Mouse (Mus musculus): Measurements from ENCODE around the gene Sprtn. TPM values are rescaled to one million over a fixed set of nuclear protein-coding genes. Genes with fewer than 3 reads are reported as not detected.

Gene Sprtn
- total RNA-seq, 2 experiments from 2014 or later = 6.7 to 7.5 TPM

DNA sequence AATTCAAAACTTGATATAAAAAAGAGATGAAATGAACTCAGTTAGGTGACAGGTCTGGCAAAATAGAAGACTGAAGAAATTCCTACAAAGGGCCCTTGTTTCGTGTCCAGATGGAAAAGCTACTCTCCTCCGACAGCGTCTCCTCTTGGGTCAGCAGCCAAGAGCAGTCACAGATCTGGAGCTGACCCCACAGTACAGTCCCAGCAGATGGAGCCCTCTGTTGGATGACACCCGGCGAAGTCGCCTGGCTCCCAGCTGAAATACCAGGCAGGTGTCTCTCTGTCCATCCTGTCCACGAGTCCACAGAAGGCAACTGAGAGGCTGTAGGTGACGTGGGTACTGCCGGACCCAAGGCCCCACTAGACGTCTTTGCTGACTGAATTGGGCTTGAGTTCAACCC, 12.7 kb downstream of the Sprtn start:
- Histone ChIP-seq H3K4me3 (no peak overlapping the region), H3K27ac (peak overlapping the region; percentile 24)
- peak; percentile 73 for DNase-seq
- intact Hi-C loops (cut with DNase I) = loop anchor here (5.0 kb wide), 1 partner anchor 37 kb away; the partner anchor contains the start of gene Egln1
- peak; percentile 58 for TF ChIP-seq CTCF (IDR thresholded peaks at IDR 0.05)

DNA sequence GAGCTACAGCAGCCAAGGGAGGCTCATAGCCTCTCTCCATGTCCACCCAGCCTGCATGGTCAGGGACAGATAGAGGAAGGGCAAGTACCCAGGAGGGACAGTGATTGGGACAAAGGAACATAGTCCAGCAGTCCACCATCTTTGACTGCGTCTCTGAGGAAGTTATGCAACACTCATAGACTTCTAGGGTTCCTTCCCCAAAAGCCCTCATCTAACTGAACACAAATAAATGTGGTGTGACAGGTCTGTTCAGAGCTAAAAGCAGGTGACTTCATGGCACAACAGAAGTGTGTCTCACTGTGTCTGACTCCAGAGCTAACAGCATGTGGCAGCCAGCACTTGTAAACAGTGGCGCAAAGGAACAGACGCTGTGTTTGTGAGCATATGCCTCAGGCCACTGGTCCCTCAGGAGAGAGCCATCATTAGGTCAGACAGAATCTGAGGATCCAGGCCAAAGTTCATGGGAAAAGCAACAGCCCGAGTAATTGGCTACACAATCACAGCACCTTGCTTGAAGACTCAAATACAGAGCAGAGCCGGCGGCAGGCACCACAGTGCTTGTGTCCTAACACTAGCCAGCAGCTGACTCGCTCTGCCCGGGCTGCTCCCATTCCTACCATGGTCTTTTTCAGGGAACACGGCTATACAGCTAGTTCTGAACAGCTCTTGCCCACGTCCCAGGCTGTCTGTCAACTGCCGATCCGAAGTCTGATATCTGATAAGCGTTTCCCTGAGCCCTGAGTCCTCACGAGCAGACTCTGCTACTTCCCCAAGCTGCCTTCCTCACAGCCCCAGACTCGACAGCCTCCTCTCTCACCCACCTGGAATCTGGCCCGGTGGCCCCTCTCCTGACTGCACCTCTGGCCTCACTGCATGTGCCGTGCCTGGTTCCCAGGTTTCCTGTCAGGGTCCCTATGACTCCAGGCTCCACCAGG, 14.5 kb downstream of the Sprtn start:
- no peak for DNase-seq
- Histone ChIP-seq H3K27ac (no peak overlapping the region), H3K4me3 (no peak overlapping the region)
- intact Hi-C loops (cut with DNase I) = loop anchor here (5.0 kb wide), 1 partner anchor 35 kb away; the partner anchor contains the start of gene Egln1
- TF ChIP-seq CTCF (IDR thresholded peaks at IDR 0.05) = no peak

DNA sequence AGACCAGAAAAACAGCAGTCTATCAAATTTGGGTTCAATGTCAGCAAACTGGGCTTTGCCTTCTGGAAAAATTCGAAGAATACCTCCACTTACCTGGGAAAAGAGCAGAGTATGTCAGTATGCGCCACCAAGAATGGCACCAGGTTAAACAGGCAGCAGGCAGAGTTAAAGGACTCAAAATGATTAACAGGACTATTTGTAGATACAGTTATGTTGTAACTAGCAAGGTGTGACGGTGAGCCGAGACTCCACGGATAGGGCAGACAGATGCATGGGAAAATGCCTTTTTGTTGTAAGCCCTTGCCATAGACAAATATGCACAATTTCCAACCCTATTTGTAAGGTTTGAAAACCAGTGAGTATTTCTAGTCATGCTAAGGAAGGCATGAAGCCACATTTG, 16.4 kb downstream of the Sprtn start:
- no peak for TF ChIP-seq CTCF (IDR thresholded peaks at IDR 0.05)
- no peak overlapping the region for H3K27ac ChIP-seq
- no peak overlapping the region for H3K4me3 ChIP-seq
- no peak for DNase-seq
- intact Hi-C loops (cut with DNase I) = loop anchor here (5.0 kb wide), 1 partner anchor 33 kb away; the partner anchor contains the start of gene Egln1

DNA sequence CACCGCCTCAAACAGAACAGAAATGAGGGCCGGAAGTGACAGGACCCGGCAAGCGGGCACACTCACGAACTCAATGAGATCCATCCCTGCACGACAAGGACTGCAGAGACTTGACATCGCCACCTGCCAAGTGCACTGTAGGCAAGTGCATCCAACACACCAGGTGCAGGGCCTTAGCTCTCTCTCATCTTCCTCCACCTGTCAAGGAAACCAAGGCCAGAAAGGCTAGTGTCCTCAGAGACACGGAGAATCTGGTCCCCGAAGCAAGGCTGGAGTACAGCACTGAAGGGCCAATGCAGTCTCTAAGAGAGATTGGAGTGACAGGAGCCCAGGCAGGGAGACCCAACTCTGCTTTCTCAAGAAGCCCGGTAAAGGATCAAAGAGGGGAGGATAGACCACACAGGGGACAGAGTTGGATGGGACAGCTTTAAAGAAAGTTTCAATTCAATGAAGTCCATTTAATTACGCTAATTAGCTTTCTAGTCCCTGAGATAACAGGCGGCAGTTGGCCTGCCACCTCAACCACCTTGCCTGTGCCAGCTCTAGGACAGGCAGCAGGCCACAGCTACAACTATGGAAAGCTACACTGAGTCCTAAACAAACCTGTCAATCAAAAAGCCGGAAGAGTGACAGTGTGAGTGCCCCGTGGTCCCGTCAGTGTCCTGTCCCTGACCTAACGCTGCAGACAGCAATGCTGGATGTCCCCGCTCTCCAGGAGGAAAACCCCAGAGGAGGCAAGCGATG, 20.2 kb downstream of the Sprtn start:
- peak overlapping the region; percentile 61 for H3K27ac ChIP-seq
- intact Hi-C loops (cut with DNase I) = no loop called here
- no peak overlapping the region for H3K4me3 ChIP-seq
- no peak for DNase-seq
- TF ChIP-seq CTCF (IDR thresholded peaks at IDR 0.05) = no peak

DNA sequence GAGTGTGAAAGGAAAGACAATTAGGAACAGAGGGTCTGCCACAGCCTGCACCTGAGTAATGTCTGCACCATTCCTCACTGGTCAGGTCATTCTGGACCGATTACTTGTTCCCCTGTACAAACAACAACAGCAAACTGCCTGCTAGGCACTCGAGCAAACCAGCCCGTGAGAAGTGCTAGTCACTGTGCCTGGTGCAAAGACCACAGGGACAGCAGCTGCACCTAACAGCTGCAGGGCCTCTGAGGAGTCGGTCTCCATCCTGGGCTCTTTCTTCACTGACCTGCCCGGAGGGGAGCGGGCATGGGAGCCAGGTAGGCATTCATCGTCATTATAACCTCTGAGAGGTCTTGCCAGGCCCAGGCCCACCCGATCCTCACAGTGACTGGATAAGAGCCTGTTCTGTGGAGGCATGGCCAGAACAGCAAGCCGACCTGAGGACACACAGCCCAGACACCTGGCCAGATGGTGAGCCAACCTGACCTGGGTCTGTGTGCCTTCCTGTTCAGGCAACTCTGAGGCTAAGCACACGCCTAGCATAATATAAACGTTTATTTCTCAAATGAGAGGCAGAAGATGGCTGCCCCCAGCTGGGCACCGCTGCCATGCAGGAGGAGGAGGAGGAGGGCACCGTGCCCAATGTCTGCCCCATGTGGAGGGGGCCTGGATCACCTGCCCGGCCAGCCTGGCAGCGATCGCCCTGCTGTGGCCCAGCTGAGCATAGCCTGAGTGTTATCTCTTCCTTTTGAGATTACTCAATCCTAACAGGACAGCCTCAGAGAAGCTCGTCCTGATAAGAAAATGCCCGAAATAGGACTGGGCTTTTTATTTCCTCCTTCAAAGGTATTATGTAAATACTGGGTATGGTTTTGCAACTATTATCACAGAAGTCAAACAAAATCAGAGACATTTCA, 23.9 kb downstream of the Sprtn start:
- intact Hi-C loops (cut with DNase I) = no loop called here
- Histone ChIP-seq H3K27ac (peak overlapping the region; percentile 93), H3K4me3 (peak overlapping the region; percentile 21; the same call in 1 of the 2 replicates)
- DNase-seq = peak; percentile 77
- peak; percentile 39; the same call in 1 of the 2 replicates for TF ChIP-seq CTCF (IDR thresholded peaks at IDR 0.05)

DNA sequence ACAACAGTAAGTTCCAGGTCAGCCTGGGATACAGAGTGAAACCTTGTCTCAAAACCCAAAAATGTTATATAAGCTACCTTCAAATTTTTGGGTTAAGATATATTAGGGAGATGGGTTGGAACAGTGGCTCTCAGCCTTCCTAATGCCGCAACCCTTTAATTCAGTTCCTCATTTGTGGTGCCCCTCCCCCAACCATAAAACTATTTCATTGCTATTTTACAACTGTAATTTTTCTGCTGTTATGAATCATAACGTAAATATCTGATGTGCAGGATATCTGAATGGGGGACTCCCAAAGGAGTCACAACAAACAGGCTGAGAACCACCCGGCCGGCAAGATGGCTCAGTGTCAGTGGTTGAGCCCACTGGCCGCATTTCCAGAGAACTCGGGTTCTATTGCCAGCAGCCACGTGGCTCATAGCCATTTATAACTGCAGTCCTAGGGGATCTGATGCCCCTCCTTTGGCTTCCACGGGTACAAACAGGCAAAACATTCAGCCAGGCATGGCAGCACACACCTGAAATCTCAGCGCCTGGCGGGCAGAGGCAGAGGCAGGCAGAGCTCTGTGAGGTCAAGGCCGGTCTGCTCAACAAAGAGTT, 24.9 kb downstream of the Sprtn start:
- H3K4me3 ChIP-seq = peak overlapping the region; percentile 13; the same call in 1 of the 2 replicates
- TF ChIP-seq CTCF (IDR thresholded peaks at IDR 0.05) = no peak
- intact Hi-C loops (cut with DNase I) = no loop called here
- H3K27ac ChIP-seq = peak overlapping the region; percentile 93
- DNase-seq = no peak

DNA sequence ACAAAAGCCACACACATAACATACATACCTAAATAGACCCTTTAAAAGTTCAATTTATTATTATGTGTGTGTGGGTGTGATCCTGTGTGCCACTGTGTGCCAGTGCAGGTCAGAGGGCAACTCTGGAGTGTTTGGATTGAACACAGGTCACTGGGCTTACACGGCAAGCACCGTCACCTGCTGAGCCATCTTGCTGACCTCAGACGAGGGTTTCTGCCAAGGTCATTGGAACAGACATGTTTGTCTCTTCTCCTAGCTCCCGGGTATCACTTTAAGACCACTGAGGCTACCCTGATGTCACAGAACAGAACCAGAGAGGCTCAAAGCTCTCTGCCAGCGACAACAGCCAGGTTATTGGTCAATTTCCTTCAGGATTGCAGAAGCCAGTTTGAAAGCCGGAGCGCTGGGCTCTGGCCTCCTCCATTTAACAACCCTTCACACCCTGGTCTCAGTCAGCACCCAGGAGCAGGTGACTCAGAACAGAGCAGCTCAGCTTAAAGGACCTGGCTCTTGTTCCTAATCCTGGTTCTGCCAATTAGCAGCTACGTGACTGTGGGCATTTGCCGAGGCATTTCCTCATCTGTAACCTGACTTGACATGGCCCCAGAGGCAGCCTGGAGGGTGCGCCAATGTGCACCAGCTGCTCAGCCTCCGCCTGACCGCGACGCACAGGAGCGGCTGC, 26.4 kb downstream of the Sprtn start:
- Histone ChIP-seq H3K27ac (peak overlapping the region; percentile 93), H3K4me3 (peak overlapping the region; percentile 36)
- DNase-seq = peak; percentile 89
- intact Hi-C loops (cut with DNase I) = no loop called here
- TF ChIP-seq CTCF (IDR thresholded peaks at IDR 0.05) = no peak

DNA sequence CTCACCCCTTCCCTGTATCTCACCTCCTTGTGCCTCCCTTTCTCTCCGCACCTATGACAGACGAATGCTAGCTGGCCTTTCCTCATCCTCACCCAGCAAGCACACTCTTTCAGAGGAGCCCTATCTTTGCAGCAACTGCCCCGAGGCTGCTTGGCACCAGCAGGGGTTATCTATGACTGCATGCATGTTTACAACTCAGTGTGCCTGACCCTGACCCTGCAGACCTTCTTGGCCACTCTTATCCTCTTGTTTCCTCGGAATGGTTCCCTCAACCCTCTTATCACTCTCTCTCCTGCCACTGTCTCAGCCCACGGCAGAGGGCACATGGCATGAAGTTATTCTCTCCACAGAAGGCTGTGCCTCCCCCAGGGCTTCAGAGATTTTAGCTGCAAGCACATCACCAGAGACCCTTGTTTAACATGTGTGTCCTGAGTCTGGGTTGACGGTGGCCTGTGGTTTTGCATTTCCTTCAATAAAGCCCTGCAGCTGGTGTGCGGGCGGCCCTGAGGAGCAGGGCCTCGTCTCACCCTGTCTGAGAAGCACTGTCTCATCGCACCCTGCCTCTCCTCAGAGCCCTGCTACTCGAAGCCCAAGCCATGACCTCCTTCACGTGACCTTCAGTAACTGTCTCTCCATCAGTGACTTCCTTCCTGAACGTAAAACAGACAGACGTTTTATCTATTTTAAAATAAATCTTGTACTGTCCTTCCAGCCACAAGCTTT, 28.0 kb downstream of the Sprtn start:
- intact Hi-C loops (cut with DNase I) = no loop called here
- no peak for TF ChIP-seq CTCF (IDR thresholded peaks at IDR 0.05)
- Histone ChIP-seq H3K4me3 (no peak overlapping the region), H3K27ac (peak overlapping the region; percentile 93)
- no peak for DNase-seq

DNA sequence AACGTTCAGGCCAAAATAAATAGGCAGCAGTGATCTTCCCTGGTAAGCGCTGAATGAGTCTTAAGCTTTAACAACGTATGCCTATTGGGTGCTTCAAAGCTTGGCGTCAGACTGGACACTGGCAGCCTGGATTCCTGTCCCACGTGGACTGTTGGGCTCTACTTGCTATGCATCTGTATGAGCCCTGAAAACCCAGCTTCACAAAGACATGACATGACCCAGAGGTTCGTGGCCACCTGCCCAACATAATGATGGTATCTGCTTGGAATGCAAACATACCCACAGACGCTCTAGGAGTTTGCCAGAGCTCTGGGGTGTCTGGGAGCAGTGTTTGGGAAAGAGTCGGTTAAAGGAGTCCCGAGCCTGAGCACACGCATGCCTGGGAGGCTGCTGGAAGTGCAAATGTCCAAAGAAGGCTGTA, 28.7 kb downstream of the Sprtn start:
- peak overlapping the region; percentile 93 for H3K27ac ChIP-seq
- 0 out of 2 replicates have a peak overlapping the region, but pooled peaks have one; percentile 2 for H3K4me3 ChIP-seq
- intact Hi-C loops (cut with DNase I) = no loop called here
- TF ChIP-seq CTCF (IDR thresholded peaks at IDR 0.05) = no peak
- DNase-seq = peak; percentile 65

DNA sequence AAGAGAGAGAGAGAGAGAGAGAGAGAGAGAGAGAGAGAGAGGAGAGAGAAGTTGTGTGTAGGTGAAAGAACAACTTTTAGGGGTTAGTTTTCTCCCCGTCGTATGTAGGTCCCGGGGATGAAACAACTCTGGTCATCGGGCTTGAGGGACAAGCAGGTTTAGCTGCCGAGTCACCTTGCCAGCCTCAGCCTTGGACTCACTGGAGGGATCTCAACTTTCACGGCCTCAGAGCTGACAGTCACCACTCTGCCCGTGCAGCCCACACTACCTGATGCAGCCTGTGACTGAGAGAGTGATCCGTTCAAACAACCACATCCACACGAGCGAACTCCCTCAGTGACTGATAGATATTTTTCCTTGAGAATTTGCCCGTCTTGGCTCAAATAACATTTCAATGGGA, 31.3 kb downstream of the Sprtn start:
- Histone ChIP-seq H3K4me3 (no peak overlapping the region; the same call in 1 of the 2 replicates), H3K27ac (peak overlapping the region; percentile 93)
- DNase-seq = peak; percentile 82
- intact Hi-C loops (cut with DNase I) = no loop called here
- TF ChIP-seq CTCF (IDR thresholded peaks at IDR 0.05) = no peak
